Mouse (Mus musculus) lung, adult 2 months (tissue): ENCODE results near the gene Zfp69. TPM values are rescaled to one million over a fixed set of nuclear protein-coding genes. Genes with fewer than 3 reads are reported as not detected.

Source experiments
- DNase-seq: peaks from one replicate; pipeline ENCODE4 v3.0.0; 2022
- H3K4me1 ChIP-seq: fragments of 200-500 bp; 2 replicates; pipeline ENCODE4 v1.6.1; 2011; ENCODE audit warnings: low read length; ENCODE audit not compliant: control insufficient read depth, insufficient read depth
- H3K4me3 ChIP-seq: fragments of 200-500 bp; replicated peaks from 2 replicates; pipeline ENCODE3; 2011; ENCODE audit warnings: low read depth, mild to moderate bottlenecking, control low read depth, low read length; ENCODE audit errors: extremely low read depth
- CTCF ChIP-seq: fragments of 200-500 bp; IDR thresholded peaks from 2 replicates; pipeline ENCODE4 v1.5.1; 2011; ENCODE audit warnings: mild to moderate bottlenecking, low read length, control low read depth; ENCODE audit not compliant: insufficient read depth
- POLR2A ChIP-seq: fragments of 200-500 bp; IDR thresholded peaks from 2 replicates; pipeline ENCODE4 v1.6.1; 2011; ENCODE audit warnings: low read depth, mild to moderate bottlenecking, control low read depth, low read length, borderline replicate concordance; ENCODE audit errors: extremely low read depth
- WGBS: fragments of 180-500 bp; shearing (Covaris S2); methylation state at CpG from one replicate; pipeline ENCODE4 v1.1.7; 2018; 5-methylcytosine and 5-hydroxymethylcytosine counted together
- polyA plus RNA-seq: library from polyadenylated mRNA; depleted of rRNA; stranded (reverse); fragments of >200 nt; gene quantifications from 2 replicates; pipeline ENCODE4 v1.2.3, GENCODE M21; 2012

The Zfp69 gene
- polyA plus RNA-seq, 1 experiment = 4.3 TPM

- no peak overlapping the region for H3K4me3 ChIP-seq
- no peaks in the 10 kb centered on the region for H3K4me1 ChIP-seq
- no peak for DNase-seq
- 79% methylated on average over 6 of the region's 6 CpGs for WGBS
- TF ChIP-seq POLR2A = no peak
- TF ChIP-seq CTCF = no peak
These were observed 40.4 kb downstream of the Zfp69 start for GRCm38 (mm10) chr4:120911086-120911485.

DNA sequence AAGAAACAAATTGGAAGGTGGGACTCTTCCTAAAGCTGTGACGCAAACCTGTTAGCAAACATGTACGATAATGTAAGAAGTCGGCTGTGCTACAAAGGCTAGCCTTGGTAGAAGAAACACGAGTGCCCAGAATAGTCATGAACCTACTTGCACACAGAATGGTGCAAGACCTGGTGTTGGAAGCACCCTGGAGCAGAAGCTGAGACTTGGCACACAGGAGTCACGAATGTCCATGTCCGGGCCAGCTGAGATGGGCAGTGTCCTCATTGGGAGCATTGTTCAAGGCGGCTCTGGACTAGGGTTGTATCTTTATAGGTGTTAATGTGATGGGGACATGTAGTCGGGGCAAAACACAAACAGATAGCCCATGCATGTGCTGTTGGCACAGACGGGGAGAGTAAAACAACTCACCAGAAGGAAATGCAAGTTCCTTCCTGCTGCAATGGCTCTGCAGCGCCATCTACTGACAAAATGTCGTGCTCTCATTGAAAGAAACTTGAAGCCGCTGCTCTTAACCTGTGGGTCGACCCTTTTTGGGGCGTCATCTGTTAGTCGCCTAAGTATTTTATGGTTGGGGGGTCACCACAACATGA is 41.8 kb downstream of the Zfp69 start:
- H3K4me3 ChIP-seq = no peak overlapping the region
- WGBS = 27% methylated on average over 15 of the region's 15 CpGs
- TF ChIP-seq CTCF = peak; percentile 78
- no peak for TF ChIP-seq POLR2A
- H3K4me1 ChIP-seq = no peaks in the 10 kb centered on the region
- peak; percentile 30 for DNase-seq

DNA sequence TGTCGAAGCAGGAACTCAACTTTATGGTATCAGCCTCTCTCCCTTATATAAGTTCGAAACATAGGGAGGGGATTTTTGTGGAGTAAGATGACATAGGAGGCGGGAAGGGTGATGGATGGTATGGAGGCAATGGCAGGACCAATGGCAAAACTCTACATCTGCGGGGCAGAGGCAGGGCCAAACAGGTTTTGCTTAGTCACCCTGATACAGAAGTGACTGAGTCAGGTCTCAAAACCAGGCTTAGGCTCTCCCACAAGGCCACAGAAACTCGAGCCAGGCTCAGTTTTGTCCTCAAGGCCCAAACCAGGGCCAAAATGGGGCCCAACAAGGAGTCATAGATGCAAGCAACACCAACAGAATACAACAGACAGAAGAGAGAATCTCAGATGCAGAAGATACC is 45.9 kb downstream of the Zfp69 start:
- whole genome bisulfite sequencing = 73% methylated on average over 5 of the region's 5 CpGs
- TF ChIP-seq CTCF (no peak), POLR2A (no peak)
- Histone ChIP-seq H3K4me3 (no peak overlapping the region), H3K4me1 (no peaks in the 10 kb centered on the region)
- no peak for DNase-seq

DNA sequence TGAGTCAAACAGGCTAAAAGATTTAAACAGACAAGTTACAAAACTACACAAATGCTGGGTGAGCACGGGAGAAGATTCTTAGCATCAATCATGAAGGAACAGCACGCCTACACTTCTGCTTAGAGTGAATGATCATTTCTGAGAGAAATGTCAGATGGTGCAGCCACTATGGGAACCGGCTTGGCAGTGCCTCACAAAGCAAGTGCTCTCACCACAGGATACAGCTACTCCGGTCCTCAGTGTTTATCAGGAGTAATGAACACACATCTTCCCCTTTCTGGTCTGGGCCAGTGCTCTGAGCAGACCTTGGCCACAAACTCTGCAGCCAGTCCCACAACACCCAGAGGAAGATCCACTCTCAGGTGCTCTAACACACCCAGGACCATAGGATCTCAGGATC is 47.0 kb downstream of the Zfp69 start:
- 29% methylated on average over 4 of the region's 4 CpGs for WGBS
- Histone ChIP-seq H3K4me3 (no peak overlapping the region), H3K4me1 (no peaks in the 10 kb centered on the region)
- TF ChIP-seq POLR2A = no peak
- TF ChIP-seq CTCF = no peak
- DNase-seq = no peak

GRCm38 (mm10) chr4:120895810-120896584 is 55.5 kb downstream of the Zfp69 start:
- TF ChIP-seq POLR2A (no peak), CTCF (no peak)
- Histone ChIP-seq H3K4me3 (no peak overlapping the region), H3K4me1 (no peaks in the 10 kb centered on the region)
- 68% methylated on average over 7 of the region's 7 CpGs for WGBS
- no peak for DNase-seq

GRCm38 (mm10) chr4:120895226-120895625 is 56.3 kb downstream of the Zfp69 start:
- no peaks in the 10 kb centered on the region for H3K4me1 ChIP-seq
- no peak overlapping the region for H3K4me3 ChIP-seq
- 76% methylated on average over 7 of the region's 7 CpGs for WGBS
- TF ChIP-seq POLR2A (no peak), CTCF (no peak)
- no peak for DNase-seq

DNA sequence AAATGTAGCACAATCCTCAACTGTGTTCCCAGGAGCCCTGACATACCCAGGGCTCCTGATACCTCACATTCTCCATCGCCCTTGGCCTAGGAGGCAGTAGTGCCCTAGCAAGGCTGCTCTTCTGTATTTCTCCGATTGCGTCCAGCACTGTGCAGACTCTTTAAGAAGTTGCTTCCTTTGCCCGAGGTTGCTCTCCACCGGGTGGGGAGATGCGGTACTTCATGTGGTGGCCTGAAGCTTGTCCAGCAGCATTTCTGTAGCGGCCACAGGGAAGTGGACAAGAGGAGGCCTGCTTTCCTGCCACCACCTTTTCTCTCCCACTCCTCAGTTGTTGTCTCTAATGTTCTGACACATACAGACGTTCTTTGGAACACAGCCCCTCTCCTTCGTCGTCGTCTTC is 56.9 kb downstream of the Zfp69 start:
- no peak for DNase-seq
- 69% methylated on average over 11 of the region's 11 CpGs for WGBS
- Histone ChIP-seq H3K4me1 (no peaks in the 10 kb centered on the region), H3K4me3 (no peak overlapping the region)
- TF ChIP-seq POLR2A (no peak), CTCF (no peak)

GRCm38 (mm10) chr4:120893656-120894401 is 57.7 kb downstream of the Zfp69 start:
- H3K4me1 ChIP-seq = no peaks in the 10 kb centered on the region
- no peak overlapping the region for H3K4me3 ChIP-seq
- DNase-seq = no peak
- TF ChIP-seq CTCF (no peak), POLR2A (no peak)
- 48% methylated on average over 11 of the region's 11 CpGs for WGBS

GRCm38 (mm10) chr4:120892516-120892915 is 59.0 kb downstream of the Zfp69 start:
- H3K4me1 ChIP-seq = no peaks in the 10 kb centered on the region

DNA sequence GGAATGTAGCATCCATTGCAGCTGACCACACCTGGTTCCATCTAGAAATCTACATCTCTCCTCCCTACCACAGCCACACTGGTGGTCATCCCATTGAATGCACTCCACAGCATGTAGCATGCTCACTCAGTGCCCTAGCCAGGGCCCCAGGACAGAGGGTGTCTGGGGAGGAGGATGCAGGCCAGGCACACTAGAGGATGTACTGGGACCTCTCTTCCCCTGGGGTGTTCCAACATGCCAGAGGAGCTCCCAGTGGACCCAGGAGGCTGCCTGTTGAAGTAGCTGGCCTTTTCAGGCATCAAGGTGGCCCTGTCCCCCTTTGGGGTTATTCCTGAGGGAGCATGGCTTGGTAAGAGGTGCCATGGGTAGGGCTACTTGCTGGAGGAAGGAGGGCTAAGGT is 59.5 kb downstream of the Zfp69 start:
- Histone ChIP-seq H3K4me1 (no peaks in the 10 kb centered on the region), H3K4me3 (no peak overlapping the region)
- DNase-seq = no peak
- TF ChIP-seq CTCF (no peak), POLR2A (no peak)

More at GRCm38 (mm10) chr4:120892516-120892915, 59.0 kb downstream of the Zfp69 start:
- no peak for TF ChIP-seq POLR2A
- no peak for TF ChIP-seq CTCF
- 50% methylated on average over 1 of the region's 1 CpGs for WGBS
- H3K4me3 ChIP-seq = no peak overlapping the region
- no peak for DNase-seq
